Mouse (Mus musculus) ZHBTc4 (cell line): ENCODE measurements around the gene Vsnl1.

Experiments
- DNase-seq: peaks from one replicate; pipeline ENCODE4 v3.0.0-alpha.2; 2011; ENCODE audit warnings: low read depth, low spot score

Vsnl1 gene

GRCm38 (mm10) chr12:11279886-11280285 is 156.5 kb downstream of the Vsnl1 start:
- DNase-seq: no peak

- no peak for DNase-seq
Measured at GRCm38 (mm10) chr12:11277207-11277606, 159.2 kb downstream of the Vsnl1 start.

GRCm38 (mm10) chr12:11276632-11277031 is 159.8 kb downstream of the Vsnl1 start:
- DNase-seq: no peak
